32 mouse cellular contexts compared by ENCODE assay signal in genomic region chr7:19214940-19215339, GRCm38 (mm10). TPM values are rescaled to one million over a fixed set of nuclear protein-coding genes. Genes with fewer than 3 reads are reported as not detected.
DNase-seq lines count a peak whose midpoint lies in the region; ATAC-seq and TF ChIP-seq lines count a peak whose summit lies in the region.
"Had no signal": no experiment of that assay in that cellular context is flagged by ENCODE, and none has a peak within 500 bp of the region (broad histone marks: within the 10 kb centered on the region; RNA-seq: fewer than 3 reads in every experiment).

No protein-coding gene starts in this region.

- H3K4me1 ChIP-seq in kidney, adult 2 months (ENCODE audit: control insufficient read depth, insufficient read depth, low read length), result no peaks in the 10 kb centered on the region
- H3K4me1 ChIP-seq in MEL (ENCODE audit: control insufficient read depth in 1 of 2, insufficient read depth in 2 of 2, low read length in 2 of 2), result peaks cover 4 to 32% of the 10 kb centered on the region in 2 experiments
- peaks cover 38% of the 10 kb centered on the region for H3K4me1 ChIP-seq in limb, embryonic 11.5 days (ENCODE audit: control insufficient read depth, insufficient read depth, low read length)

- no peaks in the 10 kb centered on the region for H3K9me3 ChIP-seq in MEL (replicated peaks; ENCODE audit: insufficient read depth, low read length)
- no peaks in the 10 kb centered on the region for H3K9me3 ChIP-seq in limb, embryonic 11.5 days (ENCODE audit: control insufficient read depth, low read length)
- H3K9me3 ChIP-seq: embryonic facial prominence, embryonic 15.5 days; intestine, embryonic 15.5 days; midbrain, embryonic 15.5 days had no signal

- peak overlapping the region; percentile 13; the same call in 1 of the 2 replicates for H3K4me2 ChIP-seq in limb, embryonic 11.5 days (ENCODE audit: low read depth, severe bottlenecking)
- H3K4me2 ChIP-seq: embryonic facial prominence, embryonic 15.5 days; forebrain, embryonic 13.5 days; heart, embryonic 11.5 days; intestine, embryonic 15.5 days; liver, embryonic 13.5 days; midbrain, embryonic 15.5 days had no signal

- no peaks in the 10 kb centered on the region for H3K79me2 ChIP-seq in MEL (ENCODE audit: control insufficient read depth, insufficient read depth, low read length, poor library complexity)

- H3K4me3 ChIP-seq in kidney, adult 2 months (ENCODE audit: insufficient read depth, low read depth, low read length), result no peak overlapping the region
- peak overlapping the region; percentile 22 to 58; a peak in 3 of 4 replicates for H3K4me3 ChIP-seq in MEL (ENCODE audit: control insufficient read depth in 1 of 2, insufficient read depth in 1 of 2, low read depth in 2 of 2, low read length in 2 of 2)
- H3K4me3 ChIP-seq in limb, embryonic 11.5 days (ENCODE audit: low read depth, low read length), result no peak overlapping the region
- H3K4me3 ChIP-seq: embryonic facial prominence, embryonic 15.5 days; forebrain, embryonic 13.5 days; intestine, embryonic 15.5 days; liver, embryonic 13.5 days; midbrain, embryonic 10.5 days; midbrain, embryonic 15.5 days had no signal

- H3K27me3 ChIP-seq in kidney, adult 2 months (replicated peaks; ENCODE audit: control insufficient read depth, insufficient read depth, low read length), result no peaks in the 10 kb centered on the region
- H3K27me3 ChIP-seq in MEL (ENCODE audit: control insufficient read depth in 1 of 2, insufficient read depth in 2 of 2, low read length in 2 of 2), result no peaks in the 10 kb centered on the region
- H3K27me3 ChIP-seq in limb, embryonic 11.5 days (ENCODE audit: control insufficient read depth, insufficient read depth, low read length), result no peaks in the 10 kb centered on the region
- H3K27me3 ChIP-seq: CH12.LX; intestine, embryonic 15.5 days; Patski had no signal

- no peak for ATAC-seq in limb, embryonic 11.5 days (ENCODE audit: insufficient number of reproducible peaks, low FRiP score, low TSS enrichment, low read depth)
- ATAC-seq: forebrain, embryonic 13.5 days; hindbrain, postnatal 0 days; intestine, embryonic 15.5 days; midbrain, embryonic 15.5 days; Patski had no signal

- H3K9ac ChIP-seq in MEL (ENCODE audit: control insufficient read depth, low read depth, low read length, poor library complexity, severe bottlenecking), result peak overlapping the region; percentile 41
- no peak overlapping the region for H3K9ac ChIP-seq in limb, embryonic 11.5 days (ENCODE audit: low read length)
- H3K9ac ChIP-seq: embryonic facial prominence, embryonic 15.5 days; forebrain, embryonic 13.5 days; intestine, embryonic 15.5 days; liver, embryonic 13.5 days; midbrain, embryonic 15.5 days had no signal

- H3K36me3 ChIP-seq in kidney, adult 2 months (ENCODE audit: control insufficient read depth, insufficient read depth, low read length), result no peaks in the 10 kb centered on the region
- peaks cover 0 to 17% of the 10 kb centered on the region in 2 experiments; a peak in 2 of 4 replicates for H3K36me3 ChIP-seq in MEL (ENCODE audit: control insufficient read depth in 1 of 2, insufficient read depth in 2 of 2, low read length in 2 of 2)
- H3K36me3 ChIP-seq in limb, embryonic 11.5 days (ENCODE audit: control insufficient read depth, insufficient read depth, low read length), result no peaks in the 10 kb centered on the region; the same call in 1 of the 2 replicates
- H3K36me3 ChIP-seq: embryonic facial prominence, embryonic 15.5 days; G1E; intestine, embryonic 15.5 days; liver, embryonic 13.5 days; midbrain, embryonic 10.5 days; midbrain, embryonic 15.5 days had no signal

- 52% methylated on average over 9 of the region's 9 CpGs for WGBS in kidney, adult 2 months
- 71% methylated on average over 9 of the region's 9 CpGs for WGBS in limb, embryonic 11.5 days

- TF ChIP-seq RAD21 in MEL (IDR thresholded peaks at IDR 0.05; ENCODE audit: low read depth, low read length), result no peak

- 0 out of 2 replicates have a peak overlapping the region, but pooled peaks have one; percentile 12 for H3K27ac ChIP-seq in kidney, adult 2 months (ENCODE audit: insufficient read depth, low read depth, low read length)
- peak overlapping the region; percentile 19; the same call in 1 of the 2 replicates for H3K27ac ChIP-seq in MEL (ENCODE audit: control insufficient read depth, low read depth, low read length)
- H3K27ac ChIP-seq in limb, embryonic 11.5 days (replicated peaks; ENCODE audit: low read depth, low read length), result no peak overlapping the region
- H3K27ac ChIP-seq: embryonic facial prominence, embryonic 15.5 days; forebrain, embryonic 13.5 days; hindbrain, postnatal 0 days; intestine, embryonic 15.5 days; liver, embryonic 13.5 days; midbrain, embryonic 10.5 days; midbrain, embryonic 15.5 days had no signal

- TF ChIP-seq EP300 in MEL (IDR thresholded peaks at IDR 0.05; ENCODE audit: low read depth in 1 of 2, low read length in 2 of 2), result peak in 1 of 2 experiments; percentile 24; a peak in 1 of 4 replicates

- TF ChIP-seq CTCF in kidney, adult 2 months (conservative IDR thresholded peaks at IDR 0.05; ENCODE audit: insufficient read depth, insufficient read length, low read depth, low read length), result no peak
- no peak for TF ChIP-seq CTCF in MEL (IDR thresholded peaks at IDR 0.05 in 2 of 3, conservative IDR thresholded peaks at IDR 0.05 in 1 of 3; ENCODE audit: control insufficient read depth in 1 of 3, insufficient read depth in 1 of 3, low read depth in 2 of 3, low read length in 3 of 3, poor library complexity in 1 of 3, severe bottlenecking in 1 of 3)

- TF ChIP-seq POLR2A in kidney, adult 2 months (IDR thresholded peaks at IDR 0.05; ENCODE audit: low read depth, low read length), result no peak
- TF ChIP-seq POLR2A in MEL (IDR thresholded peaks at IDR 0.05; ENCODE audit: control insufficient read depth in 1 of 2, insufficient read depth in 1 of 2, low read depth in 1 of 2, low read length in 2 of 2, poor library complexity in 1 of 2), result no peak

- no peak for DNase-seq in kidney, adult 2 months
- no peak for DNase-seq in kidney, adult 9 months
- DNase-seq in 416B (ENCODE audit: low read depth) (peak; percentile 29), MEL (ENCODE audit: low read depth, low spot score) (peak; percentile 71)
- no peak for DNase-seq in limb, embryonic 11.5 days (ENCODE audit: low spot score)
- DNase-seq in layer of hippocampus, adult 9-11 months, result no peak
- no peak for DNase-seq in left cerebral cortex, adult 11 months (ENCODE audit: low spot score)
- no peak for DNase-seq in layer of hippocampus, adult 8-10 months (ENCODE audit: low spot score in 2 of 2)
- DNase-seq: adrenal gland, postnatal 10 days; B cell, adult 2 months; cerebellum, adult 11-12 months; cerebellum, postnatal 10 days; gastrocnemius, postnatal 25 days; heart, adult 11 months; kidney, postnatal 25 days; left cerebral cortex, postnatal 4 days; liver, embryonic 13.5 days; lung, adult 2 months; lung, postnatal 14 days; retina, postnatal 1 day; right cerebral cortex, postnatal 14 days had no signal

TF ChIP-seq in MEL, 35 proteins besides CTCF, POLR2A, EP300 and RAD21 (continues in another document):
- no peak for TF ChIP-seq KAT2A (conservative IDR thresholded peaks at IDR 0.05; ENCODE audit: low read depth, low read length)
- peak; percentile 31; the same call in 1 of the 2 replicates for TF ChIP-seq SIN3A (IDR thresholded peaks at IDR 0.05; ENCODE audit: low read length)
- TF ChIP-seq NRF1 (IDR thresholded peaks at IDR 0.05; ENCODE audit: insufficient read depth, low read depth, low read length, poor library complexity, severe bottlenecking), result no peak
- no peak for TF ChIP-seq MAX (IDR thresholded peaks at IDR 0.05; ENCODE audit: low read length)
- TF ChIP-seq RCOR1 (IDR thresholded peaks at IDR 0.05; ENCODE audit: low read depth, low read length), result no peak
- TF ChIP-seq USF1 (IDR thresholded peaks at IDR 0.05; ENCODE audit: low read depth, low read length), result no peak
- TF ChIP-seq ETS1 (IDR thresholded peaks at IDR 0.05; ENCODE audit: low read depth, low read length), result 0 out of 2 replicates have a peak, but pooled peaks have one; percentile 37

RNA-seq across cellular contexts. Expression of gene Gpr4, which starts 2.6 kb away (rescaled TPM):
- polyA plus RNA-seq in kidney, adult 2 months (2012; rRNA removed), result 10.1 and 10.8 TPM in 2 replicates
- total RNA-seq in MEL (2012; rRNA removed), result 0.07 and 0.19 TPM in 2 replicates
- polyA plus RNA-seq in MEL (2012; ENCODE audit: insufficient read depth in 1 of 2, insufficient read length in 2 of 2, low read depth in 1 of 2, low replicate concordance in 2 of 2, missing spikeins in 1 of 2), result under 1 TPM in 1 of 2 experiments, not detected in 1; 0.15 TPM
- polyA plus RNA-seq in limb, embryonic 11.5 days (2014; fragmentation: Nextera tagmentation; extraction: Ambion mirVana), result 8.7 and 10.5 TPM in 2 replicates
- total RNA-seq in layer of hippocampus, adult 8-10 months (2022), result 1 to 10 TPM; 1.3 to 2.7 (median 1.8) TPM
- total RNA-seq: common myeloid progenitor, adult 5-6 weeks had no signal

RNA-seq across cellular contexts. Expression of gene Opa3, which starts 13.2 kb away (rescaled TPM):
- 41.7 and 48.5 TPM in 2 replicates for polyA plus RNA-seq in kidney, adult 2 months (2012; rRNA removed)
- total RNA-seq in MEL (2012; rRNA removed), result 16.3 and 18.5 TPM in 2 replicates
- polyA plus RNA-seq in MEL (2012; ENCODE audit: insufficient read depth in 1 of 2, insufficient read length in 2 of 2, low read depth in 1 of 2, low replicate concordance in 2 of 2, missing spikeins in 1 of 2), result 10 to 100 TPM; 37.2 to 85.4 TPM
- polyA plus RNA-seq in limb, embryonic 11.5 days (2014; fragmentation: Nextera tagmentation; extraction: Ambion mirVana), result 42.9 and 43.2 TPM in 2 replicates
- total RNA-seq in layer of hippocampus, adult 8-10 months (2022), result 10 to 100 TPM; 33.8 to 45.7 (median 40.7) TPM

RNA-seq across cellular contexts. Expression of gene Eml2, which starts 38.7 kb away (rescaled TPM):
- polyA plus RNA-seq in kidney, adult 2 months (2012; rRNA removed), result 38.8 and 39.0 TPM in 2 replicates
- 22.0 and 25.1 TPM in 2 replicates for total RNA-seq in MEL (2012; rRNA removed)
- 10 to 100 TPM in 1 of 2 experiments, not detected in 1; 43.6 TPM for polyA plus RNA-seq in MEL (2012; ENCODE audit: insufficient read depth in 1 of 2, insufficient read length in 2 of 2, low read depth in 1 of 2, low replicate concordance in 2 of 2, missing spikeins in 1 of 2)
- polyA plus RNA-seq in limb, embryonic 11.5 days (2014; fragmentation: Nextera tagmentation; extraction: Ambion mirVana), result 2.2 and 2.3 TPM in 2 replicates
- 100 to 1,000 TPM; 156 to 198 (median 171) TPM for total RNA-seq in layer of hippocampus, adult 8-10 months (2022)

RNA-seq across cellular contexts. Expression of gene Gipr, which starts 49.0 kb away (rescaled TPM):
- polyA plus RNA-seq in kidney, adult 2 months (2012; rRNA removed), result 0.13 and 0.20 TPM in 2 replicates
- total RNA-seq in MEL (2012; rRNA removed), result 0.49 and 0.65 TPM in 2 replicates
- polyA plus RNA-seq in MEL (2012; ENCODE audit: insufficient read depth in 1 of 2, insufficient read length in 2 of 2, low read depth in 1 of 2, low replicate concordance in 2 of 2, missing spikeins in 1 of 2), result 1 to 10 TPM in 1 of 2 experiments, not detected in 1; 2.1 TPM
- polyA plus RNA-seq in limb, embryonic 11.5 days (2014; fragmentation: Nextera tagmentation; extraction: Ambion mirVana), result 0.23 TPM in 1 of 2 replicates, not detected in the other
- 1 to 10 TPM; 1.0 to 1.5 (median 1.2) TPM for total RNA-seq in layer of hippocampus, adult 8-10 months (2022)
- total RNA-seq: common myeloid progenitor, adult 5-6 weeks; gastrocnemius, postnatal 25 days had no signal

RNA-seq across cellular contexts. Expression of gene Vasp, which starts 56.7 kb away (rescaled TPM):
- polyA plus RNA-seq in kidney, adult 2 months (2012; rRNA removed), result 69.5 and 71.5 TPM in 2 replicates
- total RNA-seq in MEL (2012; rRNA removed), result 121 and 130 TPM in 2 replicates
- 100 to 1,000 TPM in 1 of 2 experiments, not detected in 1; 185 TPM for polyA plus RNA-seq in MEL (2012; ENCODE audit: insufficient read depth in 1 of 2, insufficient read length in 2 of 2, low read depth in 1 of 2, low replicate concordance in 2 of 2, missing spikeins in 1 of 2)
- 62.3 and 65.6 TPM in 2 replicates for polyA plus RNA-seq in limb, embryonic 11.5 days (2014; fragmentation: Nextera tagmentation; extraction: Ambion mirVana)
- total RNA-seq in layer of hippocampus, adult 8-10 months (2022), result 10 to 100 TPM; 17.4 to 26.8 (median 19.5) TPM

Comparison
In these comparisons a context has a peak if more than half of its experiments do, and no peak if none do; other contexts are left out.
1. DNase-seq: peak in 416B (single experiment) and MEL (single experiment); none in kidney, adult 2 months (single experiment), kidney, adult 9 months (single experiment), limb, embryonic 11.5 days (single experiment), layer of hippocampus, adult 9-11 months (single experiment), left cerebral cortex, adult 11 months (single experiment) and layer of hippocampus, adult 8-10 months (0 of 2).
2. H3K4me3 ChIP-seq: peak in MEL (2 of 2); none in kidney, adult 2 months (single experiment) and limb, embryonic 11.5 days (single experiment).